Mouse (Mus musculus) heart, postnatal 0 days (tissue): Measurements from ENCODE around the gene Mmp2. TPM values are rescaled to one million over a fixed set of nuclear protein-coding genes. Genes with fewer than 3 reads are reported as not detected.

ENCODE experiments used
- ATAC-seq: fragments of 200-750 bp; cut with Nextera tagmentation; 2 replicates; pipeline ENCODE4 v1.8.0; 2017; ENCODE audit warnings: low read depth, moderate number of reproducible peaks, moderate library complexity; ENCODE audit not compliant: insufficient read depth
- DNase-seq: peaks from one replicate; pipeline ENCODE4 v3.0.0-alpha.2; 2016; ENCODE audit warnings: low spot score
- H3K27ac ChIP-seq: fragments of 300-500 bp; sonication (generic); 2 replicates; pipeline ENCODE4 v1.5.1; 2014; ENCODE audit warnings: low read depth, mild to moderate bottlenecking
- H3K27me3 ChIP-seq: fragments of 300-500 bp; sonication (generic); 2 replicates; pipeline ENCODE4 v1.6.1; 2014; ENCODE audit warnings: low read length, mixed read lengths; ENCODE audit not compliant: control insufficient read depth, insufficient read depth
- H3K36me3 ChIP-seq: fragments of 300-500 bp; sonication (generic); replicated peaks from 2 replicates; pipeline ENCODE4 v1.6.1; 2014; ENCODE audit warnings: low read length, mixed read lengths; ENCODE audit not compliant: control insufficient read depth, insufficient read depth
- H3K4me1 ChIP-seq: fragments of 300-500 bp; sonication (generic); 2 replicates; pipeline ENCODE4 v1.6.1; 2014; ENCODE audit warnings: antibody characterized with exemption; ENCODE audit not compliant: control insufficient read depth, insufficient read depth
- H3K4me2 ChIP-seq: fragments of 300-500 bp; sonication (generic); 2 replicates; pipeline ENCODE4 v1.6.1; 2014; ENCODE audit warnings: low read depth, mild to moderate bottlenecking, low read length, moderate library complexity
- H3K4me3 ChIP-seq: fragments of 300-500 bp; sonication (generic); 2 replicates; pipeline ENCODE4 v1.5.1; 2014; ENCODE audit warnings: low read depth, low read length
- H3K9ac ChIP-seq: fragments of 300-500 bp; sonication (generic); replicated peaks from 2 replicates; pipeline ENCODE4 v1.6.1; 2014; ENCODE audit warnings: low read depth, low read length, mixed read lengths
- H3K9me3 ChIP-seq: fragments of 300-500 bp; sonication (generic); replicated peaks from 2 replicates; pipeline ENCODE4 v1.6.1; 2016; ENCODE audit warnings: low read length; ENCODE audit not compliant: control insufficient read depth
- CTCF ChIP-seq: IDR thresholded peaks from 2 replicates; pipeline ENCODE4 v1.5.1; 2016; ENCODE audit warnings: antibody characterized with exemption, control low read depth, low read depth
- EP300 ChIP-seq: IDR thresholded peaks from 2 replicates; pipeline ENCODE4 v1.6.1; 2016; ENCODE audit warnings: antibody characterized with exemption, low read depth
- WGBS: fragments of 180-500 bp; shearing (Covaris S2); extraction: QIAGEN DNeasy Blood & Tissue Kit; methylation state at CpG from one replicate; pipeline ENCODE4 v1.1.7; 2014; 5-methylcytosine and 5-hydroxymethylcytosine counted together
- polyA plus RNA-seq: library from polyadenylated mRNA; unstranded; fragments of >200 nt; fragmentation: Nextera tagmentation; extraction: Ambion mirVana; gene quantifications from 2 replicates; pipeline ENCODE4 v1.2.1, GENCODE M21; 2015
- total RNA-seq: library from RNA; depleted of rRNA; stranded (reverse); fragments of >200 nt; gene quantifications from 2 replicates; pipeline ENCODE4 v1.2.3, GENCODE M21; 2014; ENCODE audit warnings: low replicate concordance; rRNA removed

The Mmp2 gene
- total and polyA plus RNA-seq, 2 experiments from 2014 or later: 83.6 to 113 TPM

DNA sequence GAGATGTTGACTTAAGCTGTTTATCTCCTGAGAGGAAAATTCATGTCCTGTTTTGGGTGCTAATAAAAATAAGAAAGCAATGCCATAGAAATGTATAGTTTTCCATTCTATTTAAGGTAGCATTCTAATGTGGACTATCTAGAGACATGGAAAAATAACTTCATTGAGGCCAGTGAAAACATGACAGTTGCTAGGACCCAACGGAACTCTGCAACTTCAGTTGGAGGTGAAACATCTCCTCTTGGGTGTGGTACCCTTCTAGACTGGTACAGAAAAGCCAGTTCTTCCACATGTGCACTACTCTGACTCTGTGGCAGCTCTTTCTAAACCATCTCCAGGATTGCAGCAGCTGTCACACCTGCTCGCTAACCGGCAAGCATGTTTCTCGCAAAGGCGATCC, 74.0 kb downstream of the Mmp2 start, which contains the start of gene Capns2:
Gene Capns2, plus strand, starts transcription at position 301 of the 400 bp plus-strand sequence.
- ATAC-seq: no peak
- H3K9ac ChIP-seq: no peak within 1 kb of the TSS
- no peak for DNase-seq
- no peak within 1 kb of the TSS for H3K4me3 ChIP-seq
- H3K9me3 ChIP-seq: no peaks in the 10 kb centered on the region
- no peaks in the 10 kb centered on the region for H3K36me3 ChIP-seq
- H3K4me2 ChIP-seq: no peak within 1 kb of the TSS
- H3K27ac ChIP-seq: no peak within 1 kb of the TSS
- 90% methylated on average over 5 of the region's 5 CpGs for WGBS
- no peaks in the 10 kb centered on the region for H3K27me3 ChIP-seq
- no peaks in the 10 kb centered on the region for H3K4me1 ChIP-seq
- no peak for TF ChIP-seq CTCF
- TF ChIP-seq EP300: no peak

DNA sequence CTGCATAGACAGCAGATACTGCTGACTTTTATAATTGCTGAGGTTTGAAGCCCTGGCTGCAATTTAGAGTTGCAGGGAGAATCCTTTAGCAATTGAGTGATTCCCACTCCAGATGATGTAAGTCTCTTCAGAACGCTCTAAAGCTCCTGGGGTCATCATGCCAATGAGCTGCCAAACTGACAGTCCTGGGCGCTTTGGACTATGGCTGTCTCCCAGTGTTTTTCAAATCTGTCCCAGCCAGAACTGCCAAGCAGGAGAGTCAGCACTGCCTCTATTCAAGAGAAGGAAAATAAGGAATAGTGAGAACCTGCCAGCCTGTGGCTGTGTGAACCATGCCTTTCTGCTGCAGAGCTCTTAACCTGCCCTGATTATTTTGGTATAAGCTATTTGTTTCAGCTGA, 75.9 kb downstream of the Mmp2 start:
- no peak for DNase-seq
- Histone ChIP-seq H3K4me1 (no peaks in the 10 kb centered on the region), H3K27ac (no peak overlapping the region), H3K4me2 (no peak overlapping the region), H3K9ac (no peak overlapping the region), H3K9me3 (no peaks in the 10 kb centered on the region), H3K4me3 (no peak overlapping the region), H3K27me3 (no peaks in the 10 kb centered on the region), H3K36me3 (no peaks in the 10 kb centered on the region)
- ATAC-seq: no peak
- TF ChIP-seq CTCF (no peak), EP300 (no peak)
- WGBS: 80% methylated on average over 2 of the region's 2 CpGs

Other genes with a start within 250 kb of the Mmp2 start
- gene Irx6, start 153.0 kb upstream of the Mmp2 start, total RNA-seq: not detected in 2 replicates
- 0.07 and 0.08 TPM in 2 replicates for gene Irx6, start 153.0 kb upstream of the Mmp2 start, polyA plus RNA-seq
- gene Lpcat2, start 28.0 kb downstream of the Mmp2 start, total RNA-seq: 1.5 and 4.9 TPM in 2 replicates
- gene Lpcat2, start 28.0 kb downstream of the Mmp2 start, polyA plus RNA-seq: 2.8 and 3.0 TPM in 2 replicates
- 0.38 TPM in 1 of 2 replicates, not detected in the other for gene Capns2, start 74.1 kb downstream of the Mmp2 start, total RNA-seq
- 0.11 TPM in 1 of 2 replicates, not detected in the other for gene Capns2, start 74.1 kb downstream of the Mmp2 start, polyA plus RNA-seq
- 0.27 TPM in 1 of 2 replicates, not detected in the other for gene Slc6a2, start 132.8 kb downstream of the Mmp2 start, total RNA-seq
- gene Slc6a2, start 132.8 kb downstream of the Mmp2 start, polyA plus RNA-seq: not detected in 2 replicates
- gene Ces1a, start 220.9 kb downstream of the Mmp2 start, total RNA-seq: not detected in 2 replicates
- gene Ces1a, start 220.9 kb downstream of the Mmp2 start, polyA plus RNA-seq: not detected in 2 replicates